Mouse (Mus musculus): ENCODE measurements around the gene Lsm10.

- TF ChIP-seq EP300 (IDR thresholded peaks at IDR 0.05; ENCODE audit: low read depth) (no peak), CTCF (IDR thresholded peaks at IDR 0.05; ENCODE audit: low read depth) (no peak)
Measured at GRCm38 (mm10) chr4:126091873-126092272, 4.5 kb upstream of the Lsm10 start.
